Mouse (Mus musculus) ZHBTc4 (cell line): ENCODE measurements at regions not wholly inside any gene's neighbourhood (a gene's known extent, or its start where the extent isn't known, plus 50 kb on each side); places are given as distances from the start of the nearest gene placed in this dataset.
A peak's percentile ranks its signal among the peaks of the same experiment; 100 is the strongest.

ENCODE experiments used
- DNase-seq: peaks from one replicate; pipeline ENCODE4 v3.0.0-alpha.2; 2011; ENCODE audit warnings: low read depth, low spot score

DNA sequence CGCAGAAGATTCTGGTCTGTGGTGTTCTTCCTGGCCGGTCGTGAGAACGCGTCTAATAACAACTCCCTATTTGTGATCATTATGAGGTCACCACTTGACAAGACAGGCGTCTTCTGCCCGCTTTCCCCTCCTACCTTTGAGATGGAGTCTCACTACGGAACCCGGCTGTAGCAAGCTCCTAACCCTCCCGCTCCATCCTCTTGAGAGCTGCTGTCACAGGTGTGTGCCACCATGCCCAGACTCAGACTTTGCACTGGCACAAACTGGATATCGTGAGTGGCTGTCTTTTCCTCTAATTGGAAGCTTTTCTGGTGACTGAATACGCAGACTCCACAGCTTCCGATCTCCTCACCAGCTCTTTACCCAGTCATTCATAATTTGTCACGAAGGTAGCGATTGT, 346.0 kb downstream of the Pmp22 start:
- DNase-seq, result no peak

- DNase-seq, result no peak
Measured at GRCm38 (mm10) chr11:63481676-63482310, 353.0 kb downstream of the Pmp22 start.

DNA sequence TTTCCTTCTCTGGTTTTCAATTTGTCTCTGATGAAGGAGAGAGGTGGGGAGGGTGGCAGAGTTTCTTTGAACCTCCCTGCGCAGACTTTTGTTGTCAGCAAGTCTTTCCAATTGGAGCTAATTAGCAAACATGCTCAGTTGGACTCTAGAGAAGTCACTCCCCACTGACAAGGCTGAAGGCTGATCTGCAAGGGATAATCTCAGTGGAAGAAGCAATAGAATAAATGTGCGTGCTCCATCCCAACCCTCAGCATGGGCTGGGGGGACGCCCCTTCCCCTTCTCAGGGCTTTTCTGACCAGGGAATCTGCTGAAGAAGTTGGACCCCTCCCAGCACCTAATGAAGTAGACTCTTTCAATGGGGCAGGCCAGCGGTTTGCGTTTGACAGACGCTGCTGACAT, 353.8 kb downstream of the Pmp22 start:
- no peak for DNase-seq

DNA sequence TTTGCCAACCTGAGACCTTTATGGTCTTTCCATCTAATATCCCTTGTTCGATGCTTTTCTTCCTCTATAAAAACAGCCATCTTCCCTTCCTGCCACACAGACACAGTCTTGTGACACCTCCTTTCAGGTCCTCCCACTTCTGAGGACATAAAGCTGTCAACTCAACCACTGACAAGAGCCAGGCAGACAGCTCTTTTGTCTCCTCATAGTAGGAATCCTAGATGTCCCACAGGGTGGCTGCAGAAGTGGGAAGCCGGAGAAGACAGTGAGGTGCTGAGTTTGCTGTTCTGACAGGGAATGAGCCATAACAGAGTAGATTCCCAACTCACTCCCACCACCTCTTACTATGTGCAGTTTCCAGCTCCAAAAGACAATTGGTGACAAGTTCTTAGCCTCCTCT, 358.4 kb downstream of the Pmp22 start:
- DNase-seq, result no peak

DNA sequence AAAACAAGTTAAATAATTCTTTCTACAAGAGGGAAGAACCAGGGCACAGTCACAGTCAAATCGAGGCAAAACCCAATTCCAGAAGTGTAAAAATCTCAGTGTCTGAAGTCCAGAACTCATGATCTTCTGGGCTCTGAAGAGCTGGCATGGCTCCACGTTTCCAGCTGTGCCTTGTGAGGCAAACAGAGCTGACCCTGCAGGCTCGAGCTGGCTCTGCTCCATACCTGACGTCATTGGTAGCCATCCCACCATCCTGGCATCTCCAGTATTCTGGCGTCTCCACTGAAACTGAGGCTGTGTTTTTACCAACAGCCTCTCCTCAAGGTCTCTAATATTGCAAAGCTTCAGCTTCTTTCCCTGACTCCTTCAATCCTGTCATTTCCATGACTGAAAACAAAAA, 373.4 kb downstream of the Pmp22 start:
- no peak for DNase-seq

- DNase-seq, result no peak
Measured at GRCm38 (mm10) chr11:63507387-63507786, 378.6 kb downstream of the Pmp22 start.

- no peak for DNase-seq
Measured at GRCm38 (mm10) chr11:63508727-63509126, 379.9 kb downstream of the Pmp22 start.

DNA sequence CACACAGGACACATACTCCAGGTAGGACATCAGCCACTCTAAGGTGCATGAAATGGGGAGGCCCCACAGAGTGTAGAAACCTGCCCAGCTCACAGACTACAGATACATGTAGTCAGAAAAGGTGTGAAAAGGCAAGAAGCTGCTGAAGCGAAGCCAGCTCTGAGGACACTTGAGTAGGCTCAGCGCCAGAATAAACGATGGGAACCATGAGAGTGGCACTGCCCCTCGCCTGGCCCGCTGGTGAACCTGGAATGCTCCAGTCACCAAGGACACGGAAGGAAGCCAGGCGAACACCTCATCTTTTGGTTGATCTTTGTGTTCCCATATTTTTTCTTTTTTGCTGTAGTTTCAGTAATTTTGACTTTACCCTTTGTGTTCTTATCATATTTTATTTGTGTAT, 381.8 kb downstream of the Pmp22 start:
- DNase-seq, result no peak

GRCm38 (mm10) chr11:63514615-63515014, 385.8 kb downstream of the Pmp22 start:
- no peak for DNase-seq

DNA sequence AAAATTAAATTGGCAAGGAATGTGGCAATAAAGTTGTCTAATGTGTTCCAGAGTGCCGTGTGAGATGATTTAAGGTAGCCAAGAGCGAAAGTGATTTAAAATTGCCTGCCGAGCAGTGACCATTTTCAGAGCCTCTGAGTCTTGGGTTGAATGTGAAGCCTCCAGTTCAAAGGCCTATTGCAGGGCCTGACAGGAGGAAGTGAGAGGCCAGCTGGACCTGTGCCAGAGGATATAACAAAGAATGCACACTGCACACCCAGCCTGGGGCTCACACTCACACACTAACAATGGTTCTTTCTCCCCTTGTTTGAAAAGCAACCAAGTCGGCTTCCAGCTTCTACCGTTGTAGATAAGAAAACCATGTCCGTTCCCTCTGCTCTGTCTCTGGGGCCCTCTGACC, 390.1 kb downstream of the Pmp22 start:
- no peak for DNase-seq

GRCm38 (mm10) chr11:63524254-63524653, 395.5 kb downstream of the Pmp22 start:
- no peak for DNase-seq

- DNase-seq, result no peak
Measured at GRCm38 (mm10) chr11:63525431-63525830, 396.6 kb downstream of the Pmp22 start.

GRCm38 (mm10) chr11:63525956-63526355, 396.1 kb downstream of the Hs3st3b1 start:
- no peak for DNase-seq

DNA sequence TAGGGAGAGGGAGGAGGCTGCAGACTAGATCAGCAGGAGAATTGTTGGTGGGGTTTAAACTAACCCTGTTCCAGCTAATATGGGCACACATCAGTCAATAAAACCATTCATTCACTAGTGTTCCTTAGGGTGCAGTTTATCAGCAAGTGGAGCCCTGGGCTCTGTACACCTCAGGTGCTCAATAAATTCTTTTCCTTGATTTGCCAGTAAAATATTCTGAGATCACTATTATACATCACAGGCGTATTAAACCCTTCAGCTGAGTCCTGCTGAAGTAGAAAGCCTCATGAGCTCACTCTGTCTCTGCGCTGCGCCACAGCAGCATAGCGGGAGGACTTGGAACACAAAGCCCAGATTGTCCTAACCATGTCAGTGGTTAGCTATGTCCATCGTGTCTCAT, 389.3 kb downstream of the Hs3st3b1 start:
- DNase-seq, result no peak

- DNase-seq, result peak; percentile 94
Measured at GRCm38 (mm10) chr11:63533555-63534200, 388.4 kb downstream of the Hs3st3b1 start.

GRCm38 (mm10) chr11:63537693-63538092, 384.4 kb downstream of the Hs3st3b1 start:
- no peak for DNase-seq

GRCm38 (mm10) chr11:63543971-63544696, 378.0 kb downstream of the Hs3st3b1 start:
- DNase-seq, result peak; percentile 52

GRCm38 (mm10) chr11:63545516-63545915, 376.6 kb downstream of the Hs3st3b1 start:
- peak; percentile 9 for DNase-seq

- DNase-seq, result no peak
Measured at GRCm38 (mm10) chr11:63560466-63560865, 361.6 kb downstream of the Hs3st3b1 start.

- no peak for DNase-seq
Measured at GRCm38 (mm10) chr11:63562696-63563095, 359.4 kb downstream of the Hs3st3b1 start.

DNA sequence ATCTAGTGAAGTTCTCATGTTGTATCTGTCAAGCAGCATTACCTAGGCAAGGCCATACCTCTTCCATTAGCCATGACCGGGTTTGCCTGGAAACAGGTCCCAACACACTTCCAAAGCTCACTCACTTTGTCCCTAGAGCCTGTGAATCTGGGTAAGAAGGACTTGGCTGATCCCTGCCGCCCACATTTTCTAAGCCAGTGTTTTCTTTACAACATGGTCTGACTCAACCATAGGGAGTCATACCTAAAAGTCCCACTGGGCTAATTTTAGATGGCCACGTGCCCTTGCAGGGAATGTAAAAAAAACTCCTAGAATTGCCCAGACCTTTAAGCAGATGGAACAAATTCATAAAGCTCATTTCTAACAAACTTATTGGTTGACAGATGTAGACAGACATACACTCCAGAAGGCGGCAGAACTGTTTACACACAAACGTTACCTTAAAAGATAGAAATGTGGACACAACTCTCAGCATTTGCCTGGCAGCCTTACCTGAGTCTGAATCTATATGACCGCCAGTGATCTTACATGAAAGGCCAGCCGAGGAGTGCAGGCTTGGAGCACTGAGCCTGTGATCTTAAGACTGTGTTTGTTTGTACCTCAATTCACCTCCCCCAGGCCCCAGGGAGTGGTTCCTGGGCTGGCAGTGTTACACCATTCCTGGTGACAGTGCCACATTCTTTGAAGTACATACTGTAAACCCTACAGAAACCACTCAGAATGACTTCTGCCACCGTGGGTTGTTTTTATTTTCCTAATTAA, 356.4 kb downstream of the Hs3st3b1 start:
- DNase-seq, result no peak
